Mouse (Mus musculus) kidney, embryonic 14.5 days (tissue): ENCODE measurements at regions not wholly inside any gene's neighbourhood (a gene's known extent, or its start where the extent isn't known, plus 50 kb on each side); places are given as distances from the start of the nearest gene placed in this dataset.

Source experiments
- ATAC-seq: fragments of 200-750 bp; cut with Nextera tagmentation; 2 replicates; pipeline ENCODE4 v1.8.0; 2017; ENCODE audit warnings: moderate number of reproducible peaks, mild to moderate bottlenecking, moderate TSS enrichment, moderate library complexity; ENCODE audit not compliant: low FRiP score, low TSS enrichment
- H3K27ac ChIP-seq: fragments of 300-500 bp; sonication (generic); 2 replicates; pipeline ENCODE4 v1.5.1; 2014; ENCODE audit warnings: low read depth, mild to moderate bottlenecking, low read length, moderate library complexity, mixed read lengths
- H3K27me3 ChIP-seq: fragments of 300-500 bp; sonication (generic); 2 replicates; pipeline ENCODE4 v1.6.1; 2014; ENCODE audit warnings: mild to moderate bottlenecking, low read length; ENCODE audit not compliant: control insufficient read depth, insufficient read depth
- H3K36me3 ChIP-seq: fragments of 300-500 bp; sonication (generic); 2 replicates; pipeline ENCODE4 v1.6.1; 2014; ENCODE audit warnings: low read length, mixed read lengths; ENCODE audit not compliant: control insufficient read depth, insufficient read depth
- H3K4me1 ChIP-seq: fragments of 300-500 bp; sonication (generic); 2 replicates; pipeline ENCODE4 v1.6.1; 2014; ENCODE audit warnings: low read length, mixed read lengths; ENCODE audit not compliant: control insufficient read depth, insufficient read depth
- H3K4me2 ChIP-seq: fragments of 300-500 bp; sonication (generic); replicated peaks from 2 replicates; pipeline ENCODE4 v1.6.1; 2014; ENCODE audit warnings: low read depth, mild to moderate bottlenecking, low read length
- H3K4me3 ChIP-seq: fragments of 300-500 bp; sonication (generic); 2 replicates; pipeline ENCODE4 v1.5.1; 2014; ENCODE audit warnings: mild to moderate bottlenecking, low read length
- H3K9ac ChIP-seq: fragments of 300-500 bp; sonication (generic); 2 replicates; pipeline ENCODE4 v1.6.1; 2014; ENCODE audit warnings: low read depth, mild to moderate bottlenecking, low read length, moderate library complexity
- H3K9me3 ChIP-seq: fragments of 300-500 bp; sonication (generic); 2 replicates; pipeline ENCODE4 v1.6.1; 2016; ENCODE audit warnings: low read length; ENCODE audit not compliant: control insufficient read depth
- WGBS: fragments of 180-500 bp; shearing (Covaris S2); extraction: QIAGEN DNeasy Blood & Tissue Kit; methylation state at CpG from one replicate; pipeline ENCODE4 v1.1.7; 2014; 5-methylcytosine and 5-hydroxymethylcytosine counted together

DNA sequence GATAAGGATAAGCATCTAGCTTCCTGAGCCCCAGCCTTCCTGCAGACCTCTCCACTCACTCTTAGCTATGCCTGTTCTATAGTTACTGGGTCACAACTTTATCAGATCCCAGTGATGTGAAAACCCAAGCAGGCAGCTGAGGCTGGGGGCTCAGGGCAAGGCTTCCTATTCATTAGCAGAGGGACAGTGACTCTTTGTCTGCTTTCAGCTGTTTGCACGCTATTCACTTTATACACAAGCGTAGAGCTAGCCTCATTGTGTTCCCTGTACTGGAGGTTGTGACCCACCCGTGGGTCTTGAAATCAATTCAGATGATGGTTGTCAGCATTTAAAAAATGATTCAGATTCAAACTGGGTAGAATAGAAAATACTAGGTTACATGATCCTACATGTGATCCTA, 199.5 kb downstream of the Plpp3 start:
- Histone ChIP-seq H3K4me2 (no peak overlapping the region), H3K27ac (no peak overlapping the region)
- 70% methylated on average over 3 of the region's 3 CpGs for WGBS

GRCm38 (mm10) chr4:105358725-105359124, 201.6 kb downstream of the Plpp3 start:
- Histone ChIP-seq H3K9me3 (no peaks in the 10 kb centered on the region), H3K27ac (no peak overlapping the region), H3K4me2 (no peak overlapping the region), H3K4me1 (no peaks in the 10 kb centered on the region), H3K27me3 (no peaks in the 10 kb centered on the region), H3K9ac (no peak overlapping the region), H3K36me3 (no peaks in the 10 kb centered on the region), H3K4me3 (no peak overlapping the region)
- ATAC-seq, result no peak
- 30% methylated on average over 2 of the region's 2 CpGs for WGBS

More for the DNA sequence above, 199.5 kb downstream of the Plpp3 start:
- Histone ChIP-seq H3K4me1 (no peaks in the 10 kb centered on the region), H3K27me3 (no peaks in the 10 kb centered on the region), H3K9me3 (no peaks in the 10 kb centered on the region), H3K36me3 (no peaks in the 10 kb centered on the region), H3K9ac (no peak overlapping the region), H3K4me3 (no peak overlapping the region)
- ATAC-seq, result no peak

DNA sequence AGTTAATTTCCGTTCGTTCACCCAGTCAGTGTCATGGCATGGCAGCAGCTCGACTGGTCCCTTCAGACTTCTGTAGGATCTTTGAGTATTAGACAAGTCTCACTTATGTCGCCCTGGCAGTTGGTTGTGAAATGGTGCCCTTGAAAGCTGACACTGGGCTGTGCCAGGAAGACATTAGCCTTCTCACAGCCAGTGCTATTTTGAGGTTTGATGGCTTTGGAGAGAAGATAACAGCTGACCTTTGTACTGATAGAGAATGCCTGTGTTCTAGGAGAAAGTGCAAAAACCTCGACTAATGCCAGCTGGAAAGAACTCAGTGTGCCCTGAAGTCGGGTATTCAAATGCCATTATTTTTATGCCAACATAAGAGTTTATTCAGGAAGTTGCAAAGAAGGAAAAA, 207.3 kb downstream of the Plpp3 start:
- WGBS, result 78% methylated on average over 6 of the region's 6 CpGs
- H3K4me1 ChIP-seq, result no peaks in the 10 kb centered on the region
- H3K27me3 ChIP-seq, result no peaks in the 10 kb centered on the region
- H3K27ac ChIP-seq, result no peak overlapping the region
- no peaks in the 10 kb centered on the region for H3K36me3 ChIP-seq
- no peak overlapping the region for H3K4me3 ChIP-seq
- no peak overlapping the region for H3K4me2 ChIP-seq
- no peaks in the 10 kb centered on the region for H3K9me3 ChIP-seq
- H3K9ac ChIP-seq, result no peak overlapping the region
- ATAC-seq, result no peak

- Histone ChIP-seq H3K27me3 (no peaks in the 10 kb centered on the region), H3K4me3 (no peak overlapping the region), H3K4me1 (no peaks in the 10 kb centered on the region), H3K36me3 (no peaks in the 10 kb centered on the region), H3K27ac (no peak overlapping the region; the same call in 1 of the 2 replicates), H3K4me2 (no peak overlapping the region), H3K9me3 (no peaks in the 10 kb centered on the region), H3K9ac (no peak overlapping the region)
- WGBS, result 64% methylated on average over 5 of the region's 5 CpGs
- no peak; the same call in 1 of the 2 replicates for ATAC-seq
These were observed 207.9 kb downstream of the Plpp3 start for GRCm38 (mm10) chr4:105365076-105365475.

DNA sequence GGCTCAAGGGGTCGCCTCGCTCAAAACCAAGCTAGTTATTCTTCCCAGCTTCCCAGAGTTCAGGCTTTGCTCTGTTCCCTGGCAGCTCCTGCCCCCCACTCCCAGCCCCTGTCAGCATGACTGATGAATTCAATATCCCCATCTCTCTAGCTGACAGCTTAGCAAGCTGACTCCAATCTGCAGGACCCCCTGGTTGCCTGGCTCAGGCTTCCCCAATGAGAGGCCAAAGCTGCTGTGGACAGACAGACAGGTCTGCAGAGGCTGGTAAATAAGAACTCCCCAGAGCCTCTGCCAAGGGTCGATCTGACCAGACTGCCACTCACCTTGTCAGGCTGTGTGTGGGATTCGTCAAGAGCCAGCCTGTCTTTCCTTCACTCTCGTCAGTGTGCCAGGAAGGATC, 219.4 kb downstream of the Plpp3 start:
- Histone ChIP-seq H3K4me2 (no peak overlapping the region), H3K4me1 (peaks cover 8% of the 10 kb centered on the region; the same call in 1 of the 2 replicates), H3K27ac (no peak overlapping the region), H3K4me3 (no peak overlapping the region), H3K36me3 (no peaks in the 10 kb centered on the region), H3K27me3 (no peaks in the 10 kb centered on the region), H3K9me3 (no peaks in the 10 kb centered on the region), H3K9ac (no peak overlapping the region)
- ATAC-seq, result no peak
- 41% methylated on average over 5 of the region's 5 CpGs for WGBS

DNA sequence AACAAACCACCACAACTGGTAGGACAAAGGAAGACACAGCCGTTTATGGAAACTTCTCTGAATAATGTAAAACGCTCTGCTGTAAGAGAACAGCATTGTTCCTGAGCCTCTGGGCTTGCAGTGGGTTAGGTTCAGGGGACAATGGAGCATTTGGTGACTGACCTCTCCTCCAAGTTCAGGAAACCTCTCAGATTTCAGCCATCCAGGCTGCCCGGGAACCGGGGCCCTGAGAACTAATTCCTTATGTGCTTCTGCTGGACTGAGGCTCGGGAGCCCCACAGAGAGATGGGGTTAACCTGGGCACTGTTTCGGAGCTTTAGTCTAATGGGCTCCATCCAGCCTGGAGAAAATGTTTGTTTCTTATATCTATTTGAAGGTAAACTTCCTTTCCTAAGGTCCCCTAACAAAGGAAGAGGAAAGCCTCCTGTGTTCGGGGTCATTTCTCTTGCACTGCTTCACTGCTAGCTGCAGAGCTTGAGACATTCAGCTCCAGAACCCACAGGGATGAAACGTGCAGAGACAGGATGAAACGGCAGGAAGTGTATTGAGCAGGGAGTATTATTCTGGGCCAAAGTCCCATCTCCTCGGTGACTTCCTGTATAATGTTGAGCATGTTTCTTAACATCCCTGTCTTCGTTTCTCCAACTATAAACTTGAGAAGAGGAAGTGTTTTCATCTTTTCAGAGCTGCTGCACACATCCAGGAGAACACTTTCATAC, 220.5 kb downstream of the Plpp3 start:
- 30% methylated on average over 11 of the region's 11 CpGs for WGBS
- H3K9ac ChIP-seq, result no peak overlapping the region
- ATAC-seq, result no peak

GRCm38 (mm10) chr4:105384826-105385225, 227.7 kb downstream of the Plpp3 start:
- Histone ChIP-seq H3K4me3 (no peak overlapping the region), H3K9ac (no peak overlapping the region), H3K9me3 (no peaks in the 10 kb centered on the region), H3K36me3 (no peaks in the 10 kb centered on the region), H3K4me1 (no peaks in the 10 kb centered on the region), H3K4me2 (no peak overlapping the region), H3K27me3 (no peaks in the 10 kb centered on the region), H3K27ac (no peak overlapping the region)
- WGBS, result 47% methylated on average over 3 of the region's 3 CpGs
- no peak for ATAC-seq

More for the DNA sequence above, 220.5 kb downstream of the Plpp3 start:
- Histone ChIP-seq H3K4me3 (no peak overlapping the region), H3K27me3 (no peaks in the 10 kb centered on the region), H3K9me3 (no peaks in the 10 kb centered on the region), H3K4me1 (peaks cover 8% of the 10 kb centered on the region; the same call in 1 of the 2 replicates), H3K36me3 (no peaks in the 10 kb centered on the region), H3K27ac (0 out of 2 replicates have a peak overlapping the region, but pooled peaks have one; percentile 52), H3K4me2 (no peak overlapping the region)

DNA sequence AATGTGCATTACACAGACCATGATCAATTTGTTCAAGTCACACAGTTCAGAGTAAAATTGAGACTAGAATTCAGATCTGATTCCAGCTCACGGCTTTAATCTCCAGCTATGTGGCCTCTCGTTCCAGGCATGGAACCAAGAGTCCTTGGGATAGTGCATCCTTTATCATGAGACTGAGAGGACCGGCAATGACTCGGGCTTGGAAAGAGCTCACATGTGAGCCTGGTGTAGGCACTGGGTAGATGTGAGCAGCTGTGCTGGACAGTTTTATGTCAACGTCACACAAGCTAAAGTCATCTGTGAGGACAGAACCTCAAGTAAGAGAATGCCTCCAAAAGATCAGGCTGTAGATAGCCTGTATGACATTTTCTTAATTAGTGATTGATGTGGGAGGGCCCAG, 228.3 kb downstream of the Plpp3 start:
- Histone ChIP-seq H3K9ac (no peak overlapping the region), H3K9me3 (no peaks in the 10 kb centered on the region), H3K4me1 (no peaks in the 10 kb centered on the region), H3K36me3 (no peaks in the 10 kb centered on the region), H3K27me3 (no peaks in the 10 kb centered on the region), H3K27ac (no peak overlapping the region), H3K4me2 (no peak overlapping the region), H3K4me3 (no peak overlapping the region)
- WGBS, result 91% methylated on average over 5 of the region's 5 CpGs
- ATAC-seq, result no peak

- H3K4me1 ChIP-seq, result no peaks in the 10 kb centered on the region
- 22% methylated on average over 5 of the region's 5 CpGs for WGBS
- H3K9me3 ChIP-seq, result no peaks in the 10 kb centered on the region
- peak; percentile 68; the same call in 1 of the 2 replicates for ATAC-seq
- H3K27ac ChIP-seq, result no peak overlapping the region; the same call in 1 of the 2 replicates
- H3K27me3 ChIP-seq, result no peaks in the 10 kb centered on the region
- H3K4me3 ChIP-seq, result no peak overlapping the region
- H3K9ac ChIP-seq, result no peak overlapping the region
- no peak overlapping the region for H3K4me2 ChIP-seq
- H3K36me3 ChIP-seq, result no peaks in the 10 kb centered on the region
These were observed 233.2 kb downstream of the Plpp3 start for GRCm38 (mm10) chr4:105390378-105390777.
